Mouse (Mus musculus): ENCODE data around the gene Gpc6. TPM values are rescaled to one million over a fixed set of nuclear protein-coding genes. Genes with fewer than 3 reads are reported as not detected.

Gpc6 gene
- total RNA-seq, 1 experiment from 2014 or later = not detected

DNA sequence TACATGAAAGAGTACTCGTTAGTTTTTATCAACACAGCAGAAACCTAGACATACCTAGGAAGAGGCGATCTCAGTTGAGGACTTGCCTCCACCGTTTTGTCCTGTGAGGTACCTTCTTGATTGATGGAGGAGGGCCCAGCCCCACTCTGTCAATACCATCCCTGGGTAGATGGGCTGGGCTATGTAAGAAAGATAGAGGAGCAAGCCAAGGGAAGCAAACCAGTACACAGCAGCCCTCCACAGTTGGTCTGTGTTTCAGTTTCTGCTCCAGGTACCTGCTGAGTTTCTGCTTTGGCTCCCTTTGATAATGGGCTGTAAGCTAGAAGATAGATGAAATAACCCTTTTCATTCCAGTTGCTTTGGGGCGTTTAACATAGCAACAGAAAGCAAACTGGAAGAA is 916.1 kb downstream of the Gpc6 start:
- no peak for ATAC-seq (replicated peaks; ENCODE audit: insufficient number of reproducible peaks, low FRiP score, low TSS enrichment, poor library complexity, severe bottlenecking)

DNA sequence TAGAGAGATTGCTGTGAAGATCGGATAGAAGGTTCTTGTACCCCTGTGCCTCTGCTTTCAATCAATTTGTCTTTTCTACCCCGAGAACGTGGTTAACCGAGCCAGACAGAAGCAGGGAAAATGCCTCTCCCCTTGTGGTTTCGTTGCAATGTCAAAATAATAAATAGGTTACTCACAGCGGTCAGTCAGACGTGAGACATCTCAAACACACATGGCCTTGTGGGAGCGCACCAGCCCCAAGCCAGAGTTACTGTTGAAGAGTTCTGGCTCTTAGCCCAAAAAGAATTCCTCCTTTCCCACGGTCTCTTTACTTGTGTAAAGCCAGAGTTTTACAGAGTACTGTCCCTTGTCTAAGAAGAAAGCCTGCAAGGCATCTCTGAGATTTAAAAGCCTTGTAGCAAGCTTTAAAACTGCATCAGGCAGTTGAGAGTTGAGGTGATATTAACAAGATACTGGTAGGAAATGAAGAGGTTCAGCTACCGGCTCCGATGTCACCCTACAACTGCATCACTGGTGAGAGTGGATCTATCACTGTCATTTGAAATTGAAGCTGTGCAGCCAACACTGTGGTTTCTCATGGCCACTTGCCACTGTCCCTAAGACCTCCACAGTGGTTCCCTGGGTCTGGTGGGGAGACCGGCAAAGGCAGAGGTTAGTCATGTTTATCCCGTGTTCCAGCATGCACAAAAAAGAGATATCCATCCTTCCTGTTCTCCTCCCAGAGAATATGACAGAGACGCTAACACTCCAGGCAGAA is 916.9 kb downstream of the Gpc6 start:
- no peak for ATAC-seq (replicated peaks; ENCODE audit: insufficient number of reproducible peaks, low FRiP score, low TSS enrichment, poor library complexity, severe bottlenecking)

DNA sequence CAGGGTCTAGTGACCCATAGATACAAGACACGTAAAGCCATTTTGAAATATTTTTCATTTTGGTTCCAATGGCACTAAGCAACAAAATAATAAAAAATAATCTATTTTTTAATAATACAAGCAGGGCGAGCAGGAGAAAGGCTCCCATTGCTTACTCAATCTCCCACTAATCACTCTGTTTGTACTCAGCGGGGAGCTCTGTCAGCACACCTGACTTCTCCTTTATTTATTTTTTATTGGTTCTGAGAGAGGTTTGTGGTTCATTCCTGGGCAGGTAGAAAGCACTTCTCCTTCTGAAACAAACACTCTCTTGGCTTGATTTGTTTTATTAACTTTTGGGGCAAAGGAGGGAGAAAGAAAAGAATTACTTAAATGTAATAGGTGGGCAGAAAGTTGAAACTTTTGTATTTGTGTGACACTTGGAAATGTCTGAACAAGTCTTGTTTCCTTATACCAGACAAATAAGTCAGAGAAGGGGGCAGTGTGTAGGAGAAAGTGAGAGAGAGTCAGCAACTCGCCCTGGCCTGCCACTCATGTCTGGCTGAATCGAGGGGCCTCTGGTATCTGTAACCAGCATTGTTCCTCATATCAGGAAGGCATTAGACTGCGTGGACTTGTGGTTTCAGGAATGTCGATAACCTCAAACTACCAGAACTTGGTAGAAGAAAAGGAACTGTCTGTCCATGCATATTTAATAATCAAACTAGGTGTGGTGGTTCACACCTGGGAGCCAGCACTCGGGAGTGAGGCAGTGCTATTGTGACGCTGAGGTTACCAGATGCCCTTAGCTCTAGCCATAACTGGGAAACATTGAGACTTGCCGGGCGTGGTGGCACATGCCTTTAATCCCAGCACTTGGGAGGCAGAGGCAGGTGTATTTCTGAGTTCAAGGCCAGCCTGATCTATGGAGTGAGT is 924.7 kb downstream of the Gpc6 start:
- no peak for ATAC-seq (replicated peaks; ENCODE audit: insufficient number of reproducible peaks, low FRiP score, low TSS enrichment, poor library complexity, severe bottlenecking)

DNA sequence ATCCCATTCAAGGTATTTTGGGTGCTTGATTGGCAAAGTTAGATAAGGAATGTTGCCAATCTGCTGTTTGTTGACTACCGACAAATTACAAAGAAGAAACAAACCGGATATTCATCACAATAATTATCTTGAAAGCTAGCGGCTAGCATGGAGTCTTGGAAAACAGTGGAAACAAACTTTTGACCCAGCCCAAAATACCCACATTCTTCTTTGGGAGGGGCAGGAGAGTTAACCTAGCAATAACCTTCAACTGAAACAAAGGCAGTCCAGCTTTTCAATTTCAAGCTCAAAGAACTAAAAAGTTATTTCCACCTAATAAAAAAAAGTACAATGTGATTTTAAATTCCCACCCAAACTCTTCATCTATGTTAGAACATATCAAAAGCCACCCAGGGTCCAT is 927.2 kb downstream of the Gpc6 start:
- no peak for ATAC-seq (replicated peaks; ENCODE audit: insufficient number of reproducible peaks, low FRiP score, low TSS enrichment, poor library complexity, severe bottlenecking)

DNA sequence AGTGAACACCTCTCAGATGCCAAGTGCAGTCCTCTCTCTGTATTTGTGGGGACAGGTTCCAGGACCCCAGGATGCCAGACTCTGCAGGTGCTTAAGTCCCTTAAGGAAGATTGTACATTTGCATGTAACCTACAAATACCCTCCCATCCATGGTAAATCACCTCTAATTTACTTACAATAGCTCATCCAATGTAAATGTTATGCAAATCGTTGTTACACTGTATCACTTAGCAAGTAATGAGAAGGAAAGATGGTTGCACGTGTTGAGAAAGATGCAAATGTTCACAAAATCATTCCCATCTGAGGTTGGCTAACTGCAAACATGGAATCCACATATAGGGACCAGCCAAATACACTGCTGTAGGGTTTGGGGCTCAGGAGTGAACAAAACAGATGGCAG is 927.7 kb downstream of the Gpc6 start:
- no peak for ATAC-seq (replicated peaks; ENCODE audit: insufficient number of reproducible peaks, low FRiP score, low TSS enrichment, poor library complexity, severe bottlenecking)

GRCm38 (mm10) chr14:117854498-117854897 is 929.4 kb downstream of the Gpc6 start:
- ATAC-seq (replicated peaks; ENCODE audit: insufficient number of reproducible peaks, low FRiP score, low TSS enrichment, poor library complexity, severe bottlenecking) = no peak

- ATAC-seq (replicated peaks; ENCODE audit: insufficient number of reproducible peaks, low FRiP score, low TSS enrichment, poor library complexity, severe bottlenecking) = no peak
Observed at GRCm38 (mm10) chr14:117871268-117871667, 946.2 kb downstream of the Gpc6 start.

- no peak for ATAC-seq (replicated peaks; ENCODE audit: insufficient number of reproducible peaks, low FRiP score, low TSS enrichment, poor library complexity, severe bottlenecking)
Observed at GRCm38 (mm10) chr14:117879313-117879712, 954.2 kb downstream of the Gpc6 start.

DNA sequence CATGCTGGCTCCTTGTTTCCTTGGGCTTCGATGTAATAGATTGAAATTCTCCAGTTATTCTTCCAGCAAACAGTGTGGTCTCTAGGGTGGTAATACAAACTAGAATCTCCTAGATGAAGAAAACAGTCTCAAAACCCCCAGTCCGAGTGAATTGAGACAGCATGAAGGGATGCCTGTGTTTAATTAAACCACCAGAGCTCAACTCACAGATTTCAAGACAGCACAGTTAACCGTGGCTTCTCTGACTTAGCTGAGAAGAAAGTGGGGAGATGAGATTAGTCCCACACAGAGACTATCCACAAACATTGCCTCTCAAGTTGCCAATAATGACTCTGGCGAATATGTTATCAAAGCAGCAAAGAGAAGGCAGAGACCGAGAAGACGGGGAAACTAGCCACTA is 956.0 kb downstream of the Gpc6 start:
- ATAC-seq (replicated peaks; ENCODE audit: insufficient number of reproducible peaks, low FRiP score, low TSS enrichment, poor library complexity, severe bottlenecking) = no peak

GRCm38 (mm10) chr14:117882222-117882621 is 957.1 kb downstream of the Gpc6 start:
- ATAC-seq (replicated peaks; ENCODE audit: insufficient number of reproducible peaks, low FRiP score, low TSS enrichment, poor library complexity, severe bottlenecking) = no peak

DNA sequence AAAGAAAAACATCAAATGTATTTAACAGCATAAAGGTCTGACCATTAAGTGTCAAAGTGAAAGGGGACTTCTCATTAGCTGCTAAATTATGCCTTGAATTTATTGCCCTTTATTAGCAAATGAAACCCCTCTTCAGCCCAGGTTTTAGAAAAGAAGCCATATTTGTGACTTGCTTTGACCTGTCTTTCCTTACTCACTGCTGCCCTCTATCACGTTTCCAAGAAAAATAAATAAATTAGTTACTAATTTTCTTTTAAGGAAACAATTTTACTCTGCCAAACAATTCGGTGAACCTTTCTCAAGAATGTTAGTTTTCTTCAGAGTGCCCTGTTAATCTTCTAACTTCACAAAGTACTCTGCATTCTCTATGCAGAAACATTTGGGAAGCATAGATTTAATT is 964.5 kb downstream of the Gpc6 start:
- ATAC-seq (replicated peaks; ENCODE audit: insufficient number of reproducible peaks, low FRiP score, low TSS enrichment, poor library complexity, severe bottlenecking) = no peak

DNA sequence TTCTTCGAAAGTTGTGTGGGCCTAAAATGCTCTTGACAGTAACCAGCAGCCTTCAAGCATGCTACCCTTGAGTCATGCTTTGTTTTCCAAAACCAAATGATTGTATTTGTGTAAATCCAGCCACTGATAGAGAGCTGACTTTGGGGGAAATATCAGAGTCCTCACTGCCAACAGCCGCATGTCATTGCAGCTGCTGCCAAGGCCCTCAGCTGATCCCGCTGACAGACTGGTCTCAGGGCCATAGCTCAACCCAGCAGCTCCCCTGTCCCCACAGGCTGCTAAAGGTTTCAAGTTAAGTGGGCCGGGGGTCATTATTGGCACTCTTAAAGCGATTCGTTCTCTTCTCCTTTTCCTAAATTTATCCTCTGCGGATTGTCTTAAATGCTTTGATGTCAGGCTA is 966.3 kb downstream of the Gpc6 start:
- no peak for ATAC-seq (replicated peaks; ENCODE audit: insufficient number of reproducible peaks, low FRiP score, low TSS enrichment, poor library complexity, severe bottlenecking)

DNA sequence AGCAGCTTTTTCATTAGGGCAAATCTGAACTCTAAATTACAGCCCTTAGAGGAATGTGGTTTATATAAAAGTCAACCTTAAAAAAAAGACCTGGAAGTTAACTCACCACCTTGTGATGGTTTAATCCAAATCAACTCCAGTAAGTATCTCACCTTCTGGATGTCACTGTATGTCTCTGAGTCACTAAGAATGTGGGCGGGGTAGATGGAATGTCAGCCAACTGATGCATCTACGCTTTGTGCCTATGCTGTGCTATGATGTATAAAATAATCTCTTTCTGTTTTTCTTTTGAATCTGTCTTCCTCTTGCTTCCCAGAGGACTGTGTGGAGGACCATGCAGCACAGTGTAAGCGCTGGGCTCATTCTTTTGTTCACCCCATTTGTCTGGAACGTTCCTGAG is 966.9 kb downstream of the Gpc6 start:
- no peak for ATAC-seq (replicated peaks; ENCODE audit: insufficient number of reproducible peaks, low FRiP score, low TSS enrichment, poor library complexity, severe bottlenecking)

DNA sequence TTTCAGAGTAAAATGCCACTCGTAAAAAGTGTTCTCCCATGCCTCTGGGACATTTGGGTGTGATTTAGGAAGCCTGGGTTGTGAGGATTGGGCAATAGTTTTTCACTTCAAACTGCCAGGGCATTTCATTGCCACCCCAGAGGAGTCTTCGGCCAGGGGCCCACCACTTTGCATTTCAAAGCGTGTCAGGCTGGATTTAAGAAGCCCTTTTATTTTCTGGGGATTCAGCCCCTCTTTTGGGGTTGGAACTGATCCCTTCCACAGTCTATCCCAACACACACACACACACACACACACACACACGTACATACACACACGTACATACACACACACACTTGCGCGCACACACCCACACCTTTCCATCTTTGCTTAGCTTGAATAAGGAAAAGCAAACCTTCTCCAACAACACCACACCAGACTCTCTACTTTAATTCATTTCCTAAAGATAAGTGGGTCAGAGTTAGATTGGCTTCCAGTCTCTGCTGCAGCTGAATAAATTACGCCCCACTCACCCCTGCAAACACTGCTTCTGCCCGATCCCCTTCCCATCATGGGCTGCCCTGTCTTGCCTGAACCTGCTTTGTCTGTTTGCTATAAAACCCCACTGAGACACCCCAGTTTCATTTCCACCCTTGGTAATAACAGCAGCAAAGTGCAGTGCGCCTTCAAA is 969.9 kb downstream of the Gpc6 start:
- ATAC-seq (replicated peaks; ENCODE audit: insufficient number of reproducible peaks, low FRiP score, low TSS enrichment, poor library complexity, severe bottlenecking) = no peak

DNA sequence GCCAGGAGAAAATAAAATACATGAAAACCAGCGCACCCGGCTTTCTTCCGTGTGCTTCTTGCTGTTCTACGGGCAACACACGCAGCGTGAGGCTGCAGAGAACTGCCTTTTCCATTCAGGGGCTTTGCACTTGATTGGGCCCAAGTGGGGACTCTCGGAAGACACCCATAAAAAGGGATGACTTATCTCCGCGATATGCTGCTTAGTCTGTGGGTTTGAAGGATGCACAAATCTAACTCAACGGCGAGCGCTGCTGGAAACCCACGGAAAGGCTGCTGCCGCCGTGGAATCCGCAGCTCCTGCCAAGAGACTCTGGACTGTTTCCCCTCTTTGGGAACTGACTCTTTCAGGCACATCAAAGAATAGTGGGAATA is 970.4 kb downstream of the Gpc6 start:
- ATAC-seq (replicated peaks; ENCODE audit: insufficient number of reproducible peaks, low FRiP score, low TSS enrichment, poor library complexity, severe bottlenecking) = no peak

DNA sequence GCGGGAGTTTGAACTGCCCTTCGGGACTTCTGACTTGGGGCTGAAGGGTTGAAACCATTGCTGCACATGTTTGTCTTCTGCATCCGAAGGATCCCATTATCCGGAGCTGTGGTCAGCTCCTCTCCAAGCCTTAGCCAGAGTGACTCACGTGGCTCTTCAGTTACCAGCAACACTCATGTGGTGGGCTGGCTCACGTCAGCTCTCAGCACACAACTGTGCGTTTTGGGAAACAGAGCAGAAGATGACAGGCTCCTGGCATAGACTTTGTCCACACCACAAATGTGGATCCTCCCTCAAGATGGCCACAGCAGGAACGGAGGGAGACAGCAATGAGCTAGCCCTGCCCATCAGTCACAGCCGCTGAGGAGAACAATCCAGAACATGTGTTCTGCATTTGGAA is 979.2 kb downstream of the Gpc6 start:
- ATAC-seq (replicated peaks; ENCODE audit: insufficient number of reproducible peaks, low FRiP score, low TSS enrichment, poor library complexity, severe bottlenecking) = no peak

DNA sequence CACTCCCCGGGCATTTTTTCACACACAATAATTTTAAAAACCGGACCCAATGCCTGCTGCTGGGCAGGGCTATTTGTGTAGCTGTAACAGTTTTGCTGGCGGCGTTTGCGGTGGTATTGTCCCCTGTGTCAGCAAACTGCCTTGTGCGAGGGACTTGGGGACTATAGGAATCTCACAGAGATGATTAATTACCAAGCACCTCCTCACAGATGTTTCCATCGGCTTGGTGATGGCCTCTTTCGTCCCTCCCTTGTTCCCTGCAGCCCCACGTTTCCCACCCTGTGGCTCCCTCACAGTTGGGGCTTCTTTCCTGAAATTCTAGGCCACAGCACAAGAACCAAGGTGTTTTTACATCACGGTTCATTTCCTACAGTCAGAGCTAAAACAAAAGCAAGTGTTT is 980.6 kb downstream of the Gpc6 start:
- no peak for ATAC-seq (replicated peaks; ENCODE audit: insufficient number of reproducible peaks, low FRiP score, low TSS enrichment, poor library complexity, severe bottlenecking)

DNA sequence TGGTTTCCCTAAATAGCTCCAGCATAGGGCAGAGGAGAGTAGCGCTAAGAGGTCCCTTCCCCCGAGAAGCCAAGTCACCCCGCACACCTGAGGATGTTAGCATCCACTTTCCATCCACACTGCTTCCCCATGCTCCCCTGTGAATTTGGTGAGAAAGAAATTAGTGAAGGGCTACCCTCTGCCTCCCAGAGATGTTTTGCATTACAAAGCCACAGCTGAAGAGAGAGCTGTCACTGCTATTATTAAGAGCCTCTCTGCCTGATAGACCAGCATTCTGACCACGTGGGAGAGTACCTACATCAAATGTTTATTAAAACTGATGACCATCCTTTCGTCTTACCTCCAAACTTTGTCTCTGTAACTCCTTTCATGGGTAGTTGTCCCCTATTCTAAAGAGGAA is 981.2 kb downstream of the Gpc6 start:
- no peak for ATAC-seq (replicated peaks; ENCODE audit: insufficient number of reproducible peaks, low FRiP score, low TSS enrichment, poor library complexity, severe bottlenecking)

GRCm38 (mm10) chr14:117908231-117908920 is 983.3 kb downstream of the Gpc6 start:
- ATAC-seq (replicated peaks; ENCODE audit: insufficient number of reproducible peaks, low FRiP score, low TSS enrichment, poor library complexity, severe bottlenecking) = no peak
